Mouse (Mus musculus): ENCODE measurements around the gene Crk.
"Not testable (repeated sequence)": the region's sequence is repeated elsewhere in the genome, so short reads cannot be mapped to it uniquely, and the experiment has no call there.

The Crk gene

GRCm38 (mm10) chr11:75684956-75685355 lies 5.9 kb downstream of the Crk start:
- DNase-seq (ENCODE audit: low spot score): no peak

- peak; percentile 53 for DNase-seq (ENCODE audit: low spot score)
Observed at GRCm38 (mm10) chr11:75687343-75687993, 8.4 kb downstream of the Crk start.

GRCm38 (mm10) chr11:75688132-75688531 lies 9.1 kb downstream of the Crk start:
- no peak for DNase-seq (ENCODE audit: low spot score)

GRCm38 (mm10) chr11:75689977-75690376 lies 10.9 kb downstream of the Crk start:
- no peak for DNase-seq (ENCODE audit: low spot score)

GRCm38 (mm10) chr11:75691047-75691446 lies 12.0 kb downstream of the Crk start:
- DNase-seq (ENCODE audit: low spot score): no peak

GRCm38 (mm10) chr11:75693570-75693969 lies 14.5 kb downstream of the Crk start:
- DNase-seq (ENCODE audit: low spot score): no peak

- DNase-seq (ENCODE audit: low spot score): not testable (repeated sequence)
Observed at GRCm38 (mm10) chr11:75697464-75697863, 18.4 kb downstream of the Crk start.

- no peak for DNase-seq (ENCODE audit: low spot score)
Observed at GRCm38 (mm10) chr11:75700557-75700956, 21.5 kb downstream of the Crk start.

GRCm38 (mm10) chr11:75702761-75703160 lies 23.7 kb downstream of the Crk start:
- no peak for DNase-seq (ENCODE audit: low spot score)

GRCm38 (mm10) chr11:75703748-75704147 lies 24.7 kb downstream of the Crk start:
- no peak for DNase-seq (ENCODE audit: low spot score)

- no peak for DNase-seq (ENCODE audit: low spot score)
Observed at GRCm38 (mm10) chr11:75713949-75714348, 34.9 kb downstream of the Crk start.

- DNase-seq (ENCODE audit: low spot score): no peak
Observed at GRCm38 (mm10) chr11:75715556-75715955, 36.5 kb downstream of the Crk start.

GRCm38 (mm10) chr11:75716661-75717325 lies 37.7 kb downstream of the Crk start:
- no peak for DNase-seq (ENCODE audit: low spot score)

- no peak for DNase-seq (ENCODE audit: low spot score)
Observed at GRCm38 (mm10) chr11:75722339-75722738, 43.3 kb downstream of the Crk start.

- DNase-seq (ENCODE audit: low spot score): no peak
Observed at GRCm38 (mm10) chr11:75727168-75727567, 48.1 kb downstream of the Crk start.

- not testable (repeated sequence) for DNase-seq (ENCODE audit: low spot score)
Observed at GRCm38 (mm10) chr11:75727659-75728058, 48.6 kb downstream of the Crk start.

GRCm38 (mm10) chr11:75732434-75733226 lies 53.6 kb downstream of the Crk start, which contains the start of gene Ywhae:
Gene Ywhae (plus strand): TSS chr11:75732869.
- peak; percentile 98 for DNase-seq (ENCODE audit: low spot score)

GRCm38 (mm10) chr11:75733227-75733940 lies 54.3 kb downstream of the Crk start:
- no peak for DNase-seq (ENCODE audit: low spot score)

- DNase-seq (ENCODE audit: low spot score): no peak
Observed at GRCm38 (mm10) chr11:75735462-75736252, 56.6 kb downstream of the Crk start.

GRCm38 (mm10) chr11:75736978-75737377 lies 57.9 kb downstream of the Crk start:
- DNase-seq (ENCODE audit: low spot score): no peak

GRCm38 (mm10) chr11:75737806-75738476 lies 58.9 kb downstream of the Crk start:
- DNase-seq (ENCODE audit: low spot score): no peak

Measured in yolk sac, embryonic 10.5 days (tissue).